Mouse (Mus musculus): Measurements from ENCODE around the gene Zfp287.

DNA sequence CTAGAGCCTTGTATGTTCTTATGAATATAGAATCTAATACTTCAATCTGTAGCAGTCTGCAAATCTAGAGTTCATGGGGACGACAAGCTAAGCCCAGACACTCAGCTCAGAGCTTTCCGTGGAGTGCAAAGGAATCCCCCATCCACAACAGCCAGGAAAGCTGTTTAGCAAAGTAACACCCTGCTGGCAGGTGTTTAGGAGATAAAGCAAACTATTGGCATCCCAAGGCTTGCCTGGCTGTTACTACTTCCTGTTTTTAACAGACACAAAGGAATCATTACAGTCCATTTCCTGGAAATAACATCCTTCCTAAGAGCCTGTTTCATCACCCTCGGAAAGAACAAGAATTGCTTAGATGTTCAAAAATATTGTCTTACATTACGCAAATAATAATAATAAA is 70.8 kb downstream of the Zfp287 start:
- TF ChIP-seq CTCF (IDR thresholded peaks at IDR 0.05; ENCODE audit: extremely low read depth, insufficient read depth, insufficient read length, insufficient replicate concordance) (no peak), POLR2A (IDR thresholded peaks at IDR 0.05; ENCODE audit: low read depth, low read length) (no peak)

All from spleen, adult 2 months (tissue).